Comparison of ENCODE assay signal across 9 mouse cellular contexts in genomic region chr11:116020519-116020922, GRCm38 (mm10). TPM values are rescaled to one million over a fixed set of nuclear protein-coding genes. Genes with fewer than 3 reads are reported as not detected.
DNase-seq lines count a peak whose midpoint lies in the region; ATAC-seq and TF ChIP-seq lines count a peak whose summit lies in the region.
"Had no signal": no experiment of that assay in that cellular context is flagged by ENCODE, and none has a peak within 500 bp of the region (broad histone marks: within the 10 kb centered on the region; RNA-seq: fewer than 3 reads in every experiment).

No protein-coding gene starts in this region.

- peaks cover 24% of the 10 kb centered on the region for H3K36me3 ChIP-seq in heart, embryonic 10.5 days
- peaks cover 18% of the 10 kb centered on the region; the same call in 1 of the 2 replicates for H3K36me3 ChIP-seq in forebrain, embryonic 12.5 days (replicated peaks)

- no peak overlapping the region for H3K9ac ChIP-seq in forebrain, embryonic 12.5 days

- DNase-seq in heart, embryonic 10.5 days (ENCODE audit: low spot score), result no peak
- no peak for DNase-seq in heart, postnatal 10 days
- peak; percentile 52 for DNase-seq in lung, postnatal 10 days
- no peak for DNase-seq in lung, postnatal 4 days
- no peak for DNase-seq in Patski (ENCODE audit: low read depth, low spot score)
- DNase-seq in naive thymus-derived CD4-positive, alpha-beta T cell, adult 2 months (ENCODE audit: low read depth), result peak; percentile 68
- DNase-seq: kidney, adult 8-10 months had no signal

- H3K4me1 ChIP-seq in heart, embryonic 10.5 days, result no peaks in the 10 kb centered on the region
- H3K4me1 ChIP-seq in forebrain, embryonic 12.5 days, result peaks cover 13% of the 10 kb centered on the region

- POLR2A ChIA-PET in Patski (lab: Charles Lee), result interaction anchor here (0.7 to 0.8 kb wide), 3 partner anchors 12 to 39 kb away, joined by 3 to 9 read pairs (median 4); no protein-coding TSS in a partner anchor

- no peak overlapping the region for H3K27ac ChIP-seq in heart, embryonic 10.5 days
- H3K27ac ChIP-seq in forebrain, embryonic 12.5 days, result no peak overlapping the region

- no peak overlapping the region for H3K4me2 ChIP-seq in forebrain, embryonic 12.5 days

- WGBS in heart, embryonic 10.5 days, result 38% methylated on average over 1 of the region's 1 CpGs
- WGBS in forebrain, embryonic 12.5 days, result 58% methylated on average over 1 of the region's 1 CpGs

- H3K4me3 ChIP-seq in heart, embryonic 10.5 days, result 0 out of 2 replicates have a peak overlapping the region, but pooled peaks have one; percentile 12
- no peak overlapping the region for H3K4me3 ChIP-seq in forebrain, embryonic 12.5 days (replicated peaks)

- CTCF ChIA-PET in Patski (lab: Charles Lee), result interaction anchor here (1.2 to 1.5 kb wide), 2 partner anchors 9 to 85 kb away, joined by 3 to 5 read pairs; no protein-coding TSS in a partner anchor

- intact Hi-C loops in heart, postnatal 10 days (cut with DNase I), result no loop called here

- ATAC-seq in Patski, result no peak
- ATAC-seq in megakaryocyte progenitor cell, adult 5-6 weeks (replicated peaks; ENCODE audit: poor library complexity), result no peak
- no peak for ATAC-seq in forebrain, embryonic 12.5 days (ENCODE audit: low FRiP score)

- TF ChIP-seq CTCF in Patski (IDR thresholded peaks at IDR 0.05), result peak; percentile 69

- H3K9me3 ChIP-seq in heart, embryonic 10.5 days, result no peaks in the 10 kb centered on the region
- no peaks in the 10 kb centered on the region for H3K9me3 ChIP-seq in forebrain, embryonic 12.5 days

- no peaks in the 10 kb centered on the region for H3K27me3 ChIP-seq in heart, embryonic 10.5 days (ENCODE audit: insufficient read depth, poor library complexity, severe bottlenecking)
- H3K27me3 ChIP-seq in Patski, result no peaks in the 10 kb centered on the region
- H3K27me3 ChIP-seq in forebrain, embryonic 12.5 days, result no peaks in the 10 kb centered on the region

- in situ Hi-C loops in Patski (cut with MboI; ENCODE audit: low pct_unique_long_range_greater_than_20kb), result no loop called here

RNA-seq across cellular contexts. Expression of gene H3f3b, which starts 7.2 kb away (rescaled TPM):
- polyA plus RNA-seq in heart, embryonic 10.5 days (2016; fragmentation: Nextera tagmentation; extraction: Ambion mirVana), result 684 and 1,078 TPM in 2 replicates
- total RNA-seq in heart, postnatal 10 days (2021), result 100 to 1,000 TPM; 338 to 393 TPM
- polyA plus RNA-seq in Patski (2021), result 1,066 TPM
- 714 and 817 TPM in 2 replicates for total RNA-seq in megakaryocyte progenitor cell, adult 5-6 weeks (2015)
- 751 and 801 TPM in 2 replicates for total RNA-seq in megakaryocyte progenitor cell, adult 5-6 weeks (2017)
- polyA plus RNA-seq in forebrain, embryonic 12.5 days (2016; fragmentation: Nextera tagmentation; extraction: Ambion mirVana), result 2,341 and 2,432 TPM in 2 replicates

RNA-seq across cellular contexts. Expression of gene Galk1, which starts 8.0 kb away (rescaled TPM):
- polyA plus RNA-seq in heart, embryonic 10.5 days (2016; fragmentation: Nextera tagmentation; extraction: Ambion mirVana), result 202 and 273 TPM in 2 replicates
- total RNA-seq in heart, postnatal 10 days (2021), result 10 to 100 TPM; 31.7 to 33.1 TPM
- 100 TPM for polyA plus RNA-seq in Patski (2021)
- total RNA-seq in megakaryocyte progenitor cell, adult 5-6 weeks (2015), result 29.4 and 29.8 TPM in 2 replicates
- total RNA-seq in megakaryocyte progenitor cell, adult 5-6 weeks (2017), result 46.5 and 52.7 TPM in 2 replicates
- polyA plus RNA-seq in forebrain, embryonic 12.5 days (2016; fragmentation: Nextera tagmentation; extraction: Ambion mirVana), result 98.3 and 107 TPM in 2 replicates

RNA-seq across cellular contexts. Expression of gene Unk, which starts 9.6 kb away (rescaled TPM):
- polyA plus RNA-seq in heart, embryonic 10.5 days (2016; fragmentation: Nextera tagmentation; extraction: Ambion mirVana), result 33.3 and 37.1 TPM in 2 replicates
- 10 to 100 TPM; 16.3 to 17.0 TPM for total RNA-seq in heart, postnatal 10 days (2021)
- 24.9 TPM for polyA plus RNA-seq in Patski (2021)
- 13.7 and 15.3 TPM in 2 replicates for total RNA-seq in megakaryocyte progenitor cell, adult 5-6 weeks (2015)
- total RNA-seq in megakaryocyte progenitor cell, adult 5-6 weeks (2017), result 14.2 and 18.7 TPM in 2 replicates
- 47.9 and 50.4 TPM in 2 replicates for polyA plus RNA-seq in forebrain, embryonic 12.5 days (2016; fragmentation: Nextera tagmentation; extraction: Ambion mirVana)

RNA-seq across cellular contexts. Expression of gene Itgb4, which starts 46.0 kb away (rescaled TPM):
- 0.67 and 1.1 TPM in 2 replicates for polyA plus RNA-seq in heart, embryonic 10.5 days (2016; fragmentation: Nextera tagmentation; extraction: Ambion mirVana)
- total RNA-seq in heart, postnatal 10 days (2021), result 1 to 10 TPM; 4.8 to 5.5 TPM
- 0.06 TPM for polyA plus RNA-seq in Patski (2021)
- 0.05 and 0.15 TPM in 2 replicates for total RNA-seq in megakaryocyte progenitor cell, adult 5-6 weeks (2015)
- 0.17 TPM in 1 of 2 replicates, not detected in the other for total RNA-seq in megakaryocyte progenitor cell, adult 5-6 weeks (2017)
- polyA plus RNA-seq in forebrain, embryonic 12.5 days (2016; fragmentation: Nextera tagmentation; extraction: Ambion mirVana), result 0.94 and 1.0 TPM in 2 replicates

RNA-seq across cellular contexts. Expression of gene Unc13d, which starts 57.2 kb away (rescaled TPM):
- polyA plus RNA-seq in heart, embryonic 10.5 days (2016; fragmentation: Nextera tagmentation; extraction: Ambion mirVana), result 6.1 and 7.2 TPM in 2 replicates
- total RNA-seq in heart, postnatal 10 days (2021), result 1 to 10 TPM in 1 of 2 experiments, under 1 TPM in 1; 0.52 to 1.0 TPM
- 0.33 TPM for polyA plus RNA-seq in Patski (2021)
- total RNA-seq in megakaryocyte progenitor cell, adult 5-6 weeks (2015), result 13.6 and 15.8 TPM in 2 replicates
- 15.5 and 26.1 TPM in 2 replicates for total RNA-seq in megakaryocyte progenitor cell, adult 5-6 weeks (2017)
- polyA plus RNA-seq in forebrain, embryonic 12.5 days (2016; fragmentation: Nextera tagmentation; extraction: Ambion mirVana), result 0.69 and 0.73 TPM in 2 replicates

Comparison
In these comparisons a context has a peak if more than half of its experiments do, and no peak if none do; other contexts are left out.
1. DNase-seq: peak in lung, postnatal 10 days (single experiment) and naive thymus-derived CD4-positive, alpha-beta T cell, adult 2 months (single experiment); none in heart, embryonic 10.5 days (single experiment), heart, postnatal 10 days (0 of 2), lung, postnatal 4 days (0 of 2) and Patski (single experiment).